Mouse (Mus musculus): ENCODE results near the gene Pla2g6. TPM values are rescaled to one million over a fixed set of nuclear protein-coding genes. Genes with fewer than 3 reads are reported as not detected.

Pla2g6 gene
- polyA plus RNA-seq, 1 experiment: 28.9 TPM

GRCm38 (mm10) chr15:79364120-79364519, 35.9 kb upstream of the Pla2g6 start:
- H3K4me3 ChIP-seq (ENCODE audit: insufficient read depth, low read length): no peak overlapping the region
- no peaks in the 10 kb centered on the region for H3K4me1 ChIP-seq (ENCODE audit: control insufficient read depth, insufficient read depth, low read length)
- no peak overlapping the region for H3K27ac ChIP-seq (ENCODE audit: insufficient read depth, low read length)
- TF ChIP-seq CTCF (IDR thresholded peaks at IDR 0.05; ENCODE audit: extremely low read depth, insufficient read depth, low read length): no peak
- TF ChIP-seq POLR2A (IDR thresholded peaks at IDR 0.05; ENCODE audit: extremely low read depth, insufficient read depth, low read length): no peak

- Histone ChIP-seq H3K4me1 (ENCODE audit: control insufficient read depth, insufficient read depth, low read length) (no peaks in the 10 kb centered on the region; the same call in 1 of the 2 replicates), H3K4me3 (ENCODE audit: insufficient read depth, low read length) (no peak overlapping the region), H3K27ac (ENCODE audit: insufficient read depth, low read length) (no peak overlapping the region)
- TF ChIP-seq CTCF (IDR thresholded peaks at IDR 0.05; ENCODE audit: extremely low read depth, insufficient read depth, low read length): no peak
- no peak for TF ChIP-seq POLR2A (IDR thresholded peaks at IDR 0.05; ENCODE audit: extremely low read depth, insufficient read depth, low read length)
Measured at GRCm38 (mm10) chr15:79361023-79361422, 32.8 kb upstream of the Pla2g6 start.

GRCm38 (mm10) chr15:79360371-79360770, 32.2 kb upstream of the Pla2g6 start:
- Histone ChIP-seq H3K4me3 (ENCODE audit: insufficient read depth, low read length) (no peak overlapping the region), H3K4me1 (ENCODE audit: control insufficient read depth, insufficient read depth, low read length) (no peaks in the 10 kb centered on the region; the same call in 1 of the 2 replicates), H3K27ac (ENCODE audit: insufficient read depth, low read length) (no peak overlapping the region)
- no peak for TF ChIP-seq CTCF (IDR thresholded peaks at IDR 0.05; ENCODE audit: extremely low read depth, insufficient read depth, low read length)
- no peak for TF ChIP-seq POLR2A (IDR thresholded peaks at IDR 0.05; ENCODE audit: extremely low read depth, insufficient read depth, low read length)

GRCm38 (mm10) chr15:79359954-79360353, 31.8 kb upstream of the Pla2g6 start:
- no peaks in the 10 kb centered on the region; the same call in 1 of the 2 replicates for H3K4me1 ChIP-seq (ENCODE audit: control insufficient read depth, insufficient read depth, low read length)
- no peak overlapping the region for H3K27ac ChIP-seq (ENCODE audit: insufficient read depth, low read length)
- H3K4me3 ChIP-seq (ENCODE audit: insufficient read depth, low read length): no peak overlapping the region
- no peak for TF ChIP-seq CTCF (IDR thresholded peaks at IDR 0.05; ENCODE audit: extremely low read depth, insufficient read depth, low read length)
- no peak for TF ChIP-seq POLR2A (IDR thresholded peaks at IDR 0.05; ENCODE audit: extremely low read depth, insufficient read depth, low read length)

- TF ChIP-seq CTCF (IDR thresholded peaks at IDR 0.05; ENCODE audit: extremely low read depth, insufficient read depth, low read length) (no peak), POLR2A (IDR thresholded peaks at IDR 0.05; ENCODE audit: extremely low read depth, insufficient read depth, low read length) (no peak)
- no peak overlapping the region for H3K4me3 ChIP-seq (ENCODE audit: insufficient read depth, low read length)
- no peaks in the 10 kb centered on the region; the same call in 1 of the 2 replicates for H3K4me1 ChIP-seq (ENCODE audit: control insufficient read depth, insufficient read depth, low read length)
- no peak overlapping the region for H3K27ac ChIP-seq (ENCODE audit: insufficient read depth, low read length)
Measured at GRCm38 (mm10) chr15:79357974-79358690, 29.9 kb upstream of the Pla2g6 start.

GRCm38 (mm10) chr15:79357036-79357911, 29.1 kb upstream of the Pla2g6 start:
- no peak for TF ChIP-seq CTCF (IDR thresholded peaks at IDR 0.05; ENCODE audit: extremely low read depth, insufficient read depth, low read length)
- Histone ChIP-seq H3K27ac (ENCODE audit: insufficient read depth, low read length) (peak overlapping the region; percentile 10; the same call in 1 of the 2 replicates), H3K4me1 (ENCODE audit: control insufficient read depth, insufficient read depth, low read length) (no peaks in the 10 kb centered on the region; the same call in 1 of the 2 replicates), H3K4me3 (ENCODE audit: insufficient read depth, low read length) (peak overlapping the region; percentile 32; the same call in 1 of the 2 replicates)

- no peak overlapping the region for H3K4me3 ChIP-seq (ENCODE audit: insufficient read depth, low read length)
- H3K4me1 ChIP-seq (ENCODE audit: control insufficient read depth, insufficient read depth, low read length): no peaks in the 10 kb centered on the region; the same call in 1 of the 2 replicates
- TF ChIP-seq POLR2A (IDR thresholded peaks at IDR 0.05; ENCODE audit: extremely low read depth, insufficient read depth, low read length): no peak
- no peak overlapping the region for H3K27ac ChIP-seq (ENCODE audit: insufficient read depth, low read length)
Measured at GRCm38 (mm10) chr15:79356481-79356880, 28.3 kb upstream of the Pla2g6 start.

- Histone ChIP-seq H3K27ac (ENCODE audit: insufficient read depth, low read length) (no peak overlapping the region), H3K4me3 (ENCODE audit: insufficient read depth, low read length) (no peak overlapping the region), H3K4me1 (ENCODE audit: control insufficient read depth, insufficient read depth, low read length) (no peaks in the 10 kb centered on the region; the same call in 1 of the 2 replicates)
- TF ChIP-seq POLR2A (IDR thresholded peaks at IDR 0.05; ENCODE audit: extremely low read depth, insufficient read depth, low read length) (no peak), CTCF (IDR thresholded peaks at IDR 0.05; ENCODE audit: extremely low read depth, insufficient read depth, low read length) (no peak)
Measured at GRCm38 (mm10) chr15:79354619-79355018, 26.4 kb upstream of the Pla2g6 start.

GRCm38 (mm10) chr15:79353690-79354305, 25.6 kb upstream of the Pla2g6 start:
- no peak for TF ChIP-seq CTCF (IDR thresholded peaks at IDR 0.05; ENCODE audit: extremely low read depth, insufficient read depth, low read length)
- TF ChIP-seq POLR2A (IDR thresholded peaks at IDR 0.05; ENCODE audit: extremely low read depth, insufficient read depth, low read length): no peak
- no peak overlapping the region for H3K4me3 ChIP-seq (ENCODE audit: insufficient read depth, low read length)
- no peaks in the 10 kb centered on the region; the same call in 1 of the 2 replicates for H3K4me1 ChIP-seq (ENCODE audit: control insufficient read depth, insufficient read depth, low read length)
- no peak overlapping the region for H3K27ac ChIP-seq (ENCODE audit: insufficient read depth, low read length)

Data from cortical plate, adult 2 months (tissue).